Mouse (Mus musculus) lung, postnatal 0 days (tissue): Measurements from ENCODE around the gene Map3k20.

Source experiments
- CTCF ChIP-seq: IDR thresholded peaks from 2 replicates; pipeline ENCODE4 v1.5.1; 2016; ENCODE audit warnings: antibody characterized with exemption, mild to moderate bottlenecking
- EP300 ChIP-seq: IDR thresholded peaks from 2 replicates; pipeline ENCODE4 v1.6.1; 2016; ENCODE audit warnings: antibody characterized with exemption, mild to moderate bottlenecking, control low read depth

- TF ChIP-seq EP300 (no peak), CTCF (no peak)
Measured at GRCm38 (mm10) chr2:72474531-72475287, 189.3 kb downstream of the Map3k20 start.
